Comparison of ENCODE assay signal across 16 mouse cellular contexts in genomic region chr7:72696736-72697135, GRCm38 (mm10).
"Had no signal": no experiment of that assay in that cellular context is flagged by ENCODE, and none has a peak within 500 bp of the region (broad histone marks: within the 10 kb centered on the region; RNA-seq: fewer than 3 reads in every experiment).

No protein-coding gene starts in this region.

- H3K27ac ChIP-seq: kidney, postnatal 0 days; limb, embryonic 12.5 days; liver, embryonic 13.5 days; neural tube, embryonic 12.5 days; stomach, embryonic 15.5 days had no signal

- H3K27me3 ChIP-seq: limb, embryonic 12.5 days; liver, embryonic 13.5 days; neural tube, embryonic 12.5 days; stomach, embryonic 15.5 days had no signal

- ATAC-seq: liver, postnatal 0 days; lung, postnatal 0 days had no signal

- DNase-seq: kidney, adult 9 months; kidney, postnatal 36 days; layer of hippocampus, adult 9-11 months; layer of hippocampus, postnatal 36 days; liver; liver, embryonic 13.5 days; liver, postnatal 0 days; lung, postnatal 36 days; midbrain, embryonic 14.5 days; thymus, adult 2 months; thymus, postnatal 36 days had no signal

- H3K4me1 ChIP-seq: limb, embryonic 12.5 days; liver, embryonic 13.5 days; neural tube, embryonic 12.5 days; stomach, embryonic 15.5 days had no signal

- H3K9ac ChIP-seq: limb, embryonic 12.5 days; liver, embryonic 13.5 days; liver, postnatal 0 days; neural tube, embryonic 12.5 days; stomach, embryonic 15.5 days had no signal

- H3K9me3 ChIP-seq: limb, embryonic 12.5 days; liver, embryonic 13.5 days; neural tube, embryonic 12.5 days; stomach, embryonic 15.5 days had no signal

- H3K36me3 ChIP-seq: limb, embryonic 12.5 days; liver, embryonic 13.5 days; neural tube, embryonic 12.5 days; stomach, embryonic 15.5 days had no signal

- H3K4me3 ChIP-seq: limb, embryonic 12.5 days; liver, embryonic 13.5 days; neural tube, embryonic 12.5 days; stomach, embryonic 15.5 days had no signal

- H3K4me2 ChIP-seq: limb, embryonic 12.5 days; liver, embryonic 13.5 days; neural tube, embryonic 12.5 days; stomach, embryonic 15.5 days had no signal
